Mouse (Mus musculus): Measurements from ENCODE around the gene Crk. TPM values are rescaled to one million over a fixed set of nuclear protein-coding genes. Genes with fewer than 3 reads are reported as not detected.

Gene Crk
- total RNA-seq (2012; rRNA removed), result 37.8 and 42.2 TPM in 2 replicates
- 39.9 and 44.3 TPM in 2 replicates for total RNA-seq (2014; rRNA removed)
- polyA plus RNA-seq (2012; ENCODE audit: insufficient read length, low read depth), result 44.6 and 46.1 TPM in 2 replicates

DNA sequence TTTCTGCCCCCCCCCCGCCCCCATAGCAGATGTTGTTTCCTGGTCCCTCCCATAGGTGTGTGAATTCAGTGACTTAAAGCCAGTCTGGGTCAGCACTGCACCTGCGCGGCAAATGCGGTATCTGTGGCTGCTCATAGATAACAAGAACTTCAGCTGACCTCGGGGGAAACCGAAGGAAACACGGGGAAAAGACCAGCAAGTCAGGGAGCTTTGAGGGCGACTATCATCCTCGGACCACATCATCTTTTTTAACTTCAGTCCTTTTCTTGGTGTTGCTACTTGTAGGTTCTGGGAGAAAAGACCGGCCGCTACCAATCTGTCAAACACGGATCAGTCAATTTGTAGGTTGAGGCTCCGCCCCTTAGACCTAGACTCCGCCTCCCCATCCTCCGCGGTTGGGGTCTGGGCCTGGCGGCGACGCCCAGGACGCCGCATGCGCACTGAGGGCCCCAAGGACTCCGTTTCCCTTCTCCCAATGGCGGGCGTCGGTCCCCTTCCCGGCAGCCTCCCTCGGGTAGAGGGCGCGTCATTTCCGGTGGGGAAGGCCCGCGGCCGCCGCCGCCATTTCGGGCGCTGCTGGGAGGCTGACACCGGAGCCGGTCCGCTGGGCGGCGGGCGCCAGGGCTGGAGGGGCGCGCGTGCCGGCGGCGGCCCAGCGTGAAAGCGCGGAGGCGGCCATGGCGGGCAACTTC lies at the start of gene Crk:
TSS of gene Crk (plus strand) at position 513 of the 692 bp plus-strand sequence.
- no peaks in the 10 kb centered on the region for H3K27me3 ChIP-seq (replicated peaks)
- peaks cover 6 to 31% of the 10 kb centered on the region in 2 experiments for H3K36me3 ChIP-seq (replicated peaks in 1 of 2; ENCODE audit: control insufficient read depth in 1 of 2, insufficient read depth in 1 of 2, low read length in 1 of 2)
- no peaks in the 10 kb centered on the region for H3K9me3 ChIP-seq (replicated peaks; ENCODE audit: low read length)
- peak within 1 kb of the TSS; percentile 87 for H3K9ac ChIP-seq (ENCODE audit: insufficient read depth, low read depth)
- in situ Hi-C loops (cut with MboI; ENCODE audit: low pct_ligation_motif_present, low pct_unique_long_range_greater_than_20kb, low sequenced_read_pairs), result no loop called here
- peak within 1 kb of the TSS; percentile 86 for H3K27ac ChIP-seq (ENCODE audit: insufficient read depth, low read depth)
- H3K79me2 ChIP-seq (replicated peaks; ENCODE audit: control insufficient read depth, extremely low read depth, insufficient read depth, poor library complexity, severe bottlenecking), result peaks cover 46% of the 10 kb centered on the region
- H3K4me2 ChIP-seq (ENCODE audit: insufficient read depth, low read depth, poor library complexity, severe bottlenecking), result peak within 1 kb of the TSS; percentile 100
- peaks cover 5 to 43% of the 10 kb centered on the region in 2 experiments for H3K4me1 ChIP-seq (ENCODE audit: control insufficient read depth in 1 of 2, insufficient read depth in 2 of 2)
- peak; percentile 99 for DNase-seq (ENCODE audit: extremely low read depth)
- TF ChIP-seq CTCF (conservative IDR thresholded peaks at IDR 0.05 in 1 of 2, IDR thresholded peaks at IDR 0.05 in 1 of 2; ENCODE audit: low read depth in 2 of 2, low read length in 2 of 2), result no peak; a peak in 1 of 4 replicates
- TF ChIP-seq TCF12 (IDR thresholded peaks at IDR 0.05; ENCODE audit: low read depth, low read length), result peak; percentile 83
- no peak for TF ChIP-seq CHD2 (IDR thresholded peaks at IDR 0.05; ENCODE audit: low read length)
- peak; percentile 89; the same call in 1 of the 2 replicates for TF ChIP-seq KAT2A (IDR thresholded peaks at IDR 0.05; ENCODE audit: insufficient replicate concordance, low read length)
- no peak for TF ChIP-seq EP300 (IDR thresholded peaks at IDR 0.05; ENCODE audit: low read length)
- peak; percentile 92 for TF ChIP-seq ZMIZ1 (IDR thresholded peaks at IDR 0.05; ENCODE audit: low read depth, low read length)
- TF ChIP-seq USF1 (IDR thresholded peaks at IDR 0.05; ENCODE audit: low read depth, low read length), result no peak
- no peak for TF ChIP-seq E2F4 (IDR thresholded peaks at IDR 0.05; ENCODE audit: insufficient replicate concordance, low read depth, low read length)
- TF ChIP-seq MAX (IDR thresholded peaks at IDR 0.05; ENCODE audit: low read length), result 0 out of 2 replicates have a peak, but pooled peaks have one; percentile 31
- TF ChIP-seq GABPA (IDR thresholded peaks at IDR 0.05; ENCODE audit: insufficient replicate concordance, low read depth, low read length), result peak; percentile 51; the same call in 1 of the 2 replicates
- no peak for TF ChIP-seq ZC3H11A (IDR thresholded peaks at IDR 0.05; ENCODE audit: low read depth, low read length)
- TF ChIP-seq ZKSCAN1 (IDR thresholded peaks at IDR 0.05; ENCODE audit: borderline replicate concordance, low read depth, low read length), result no peak
- peak; percentile 98 for TF ChIP-seq NELFE (IDR thresholded peaks at IDR 0.05; ENCODE audit: low read depth, low read length)
- TF ChIP-seq ZNF384 (IDR thresholded peaks at IDR 0.05; ENCODE audit: low read depth, low read length), result no peak
- TF ChIP-seq MYC (IDR thresholded peaks at IDR 0.05; ENCODE audit: low read depth, low read length), result no peak
- TF ChIP-seq JUND (conservative IDR thresholded peaks at IDR 0.05; ENCODE audit: low read depth, low read length), result no peak
- 0 out of 2 replicates have a peak, but pooled peaks have one; percentile 7 for TF ChIP-seq CHD1 (IDR thresholded peaks at IDR 0.05; ENCODE audit: low read depth, low read length)
- no peak for TF ChIP-seq MAFK (IDR thresholded peaks at IDR 0.05; ENCODE audit: insufficient replicate concordance, low read length)
- TF ChIP-seq POLR2A (IDR thresholded peaks at IDR 0.05; ENCODE audit: low read depth, low read length), result peak; percentile 95
- TF ChIP-seq USF2 (conservative IDR thresholded peaks at IDR 0.05; ENCODE audit: low read depth, low read length), result no peak
- TF ChIP-seq UBTF (IDR thresholded peaks at IDR 0.05; ENCODE audit: low read depth, low read length), result no peak
- TF ChIP-seq RAD21 (IDR thresholded peaks at IDR 0.05; ENCODE audit: low read depth, low read length), result no peak
- TF ChIP-seq ELF1 (IDR thresholded peaks at IDR 0.05; ENCODE audit: low read depth, low read length), result peak; percentile 79
- TF ChIP-seq BHLHE40 (IDR thresholded peaks at IDR 0.05; ENCODE audit: low read depth, low read length), result peak; percentile 48
- no peak; the same call in 1 of the 2 replicates for TF ChIP-seq RCOR1 (conservative IDR thresholded peaks at IDR 0.05; ENCODE audit: low read depth, low read length)
- peak; percentile 40 for TF ChIP-seq SIN3A (IDR thresholded peaks at IDR 0.05; ENCODE audit: low read length)
- peak; percentile 1; the same call in 1 of the 2 replicates for TF ChIP-seq MAZ (IDR thresholded peaks at IDR 0.05; ENCODE audit: low read depth, low read length)
- TF ChIP-seq IRF4 (IDR thresholded peaks at IDR 0.05; ENCODE audit: low read depth, low read length), result peak; percentile 46
- TF ChIP-seq PAX5 (IDR thresholded peaks at IDR 0.05; ENCODE audit: low read length), result no peak
- TF ChIP-seq JUN (IDR thresholded peaks at IDR 0.05; ENCODE audit: insufficient read depth, low read depth, low read length), result no peak
- TF ChIP-seq NRF1 (IDR thresholded peaks at IDR 0.05; ENCODE audit: low read depth, low read length), result peak; percentile 87
- TF ChIP-seq ETS1 (conservative IDR thresholded peaks at IDR 0.05; ENCODE audit: low read depth, low read length), result no peak; the same call in none of the 2 replicates
- TF ChIP-seq POLR2AphosphoS2 (IDR thresholded peaks at IDR 0.05; ENCODE audit: low read depth, low read length), result peak; percentile 76; the same call in 1 of the 2 replicates
- TF ChIP-seq SMC3 (IDR thresholded peaks at IDR 0.05; ENCODE audit: low read depth, low read length), result no peak
- TF ChIP-seq MXI1 (IDR thresholded peaks at IDR 0.05; ENCODE audit: low read depth, low read length), result peak; percentile 74
- TF ChIP-seq HCFC1 (IDR thresholded peaks at IDR 0.05; ENCODE audit: low read depth, low read length), result peak; percentile 95
- peak; percentile 57; the same call in 1 of the 2 replicates for TF ChIP-seq TBP (conservative IDR thresholded peaks at IDR 0.05; ENCODE audit: low read depth, low read length)
- TF ChIP-seq MEF2A (IDR thresholded peaks at IDR 0.05; ENCODE audit: borderline replicate concordance, low read depth, low read length), result no peak
- dilution Hi-C loops (cut with MboI; ENCODE audit: extremely low pct_ligation_motif_present, extremely low pct_unique_long_range_greater_than_20kb, low sequenced_read_pairs), result no loop called here
- peak within 1 kb of the TSS; percentile 80 to 96 (median 89) for H3K4me3 ChIP-seq (replicated peaks in 1 of 3; ENCODE audit: low read depth in 2 of 3, low read length in 2 of 3, poor library complexity in 1 of 3)

Data from CH12.LX (cell line).